Mouse (Mus musculus) limb, embryonic 13.5 days (tissue): Measurements from ENCODE around the gene Scyl2. TPM values are rescaled to one million over a fixed set of nuclear protein-coding genes. Genes with fewer than 3 reads are reported as not detected.

Experiments
- ATAC-seq: fragments of 200-750 bp; cut with Nextera tagmentation; 2 replicates; pipeline ENCODE4 v1.8.0; 2017; ENCODE audit warnings: low read depth, moderate number of reproducible peaks, moderate TSS enrichment; ENCODE audit not compliant: low FRiP score
- H3K27ac ChIP-seq: fragments of 300-500 bp; sonication (generic); 2 replicates; pipeline ENCODE4 v1.5.1; 2015; ENCODE audit warnings: inconsistent platforms, mild to moderate bottlenecking, moderate library complexity
- H3K27me3 ChIP-seq: fragments of 300-500 bp; sonication (generic); 2 replicates; pipeline ENCODE4 v1.6.1; 2015; ENCODE audit warnings: mild to moderate bottlenecking, inconsistent platforms
- H3K36me3 ChIP-seq: fragments of 300-500 bp; sonication (generic); 2 replicates; pipeline ENCODE4 v1.6.1; 2015; ENCODE audit warnings: inconsistent platforms, mild to moderate bottlenecking, moderate library complexity
- H3K4me1 ChIP-seq: fragments of 300-500 bp; sonication (generic); 2 replicates; pipeline ENCODE4 v1.6.1; 2015; ENCODE audit warnings: inconsistent platforms
- H3K4me2 ChIP-seq: fragments of 300-500 bp; sonication (generic); replicated peaks from 2 replicates; pipeline ENCODE4 v1.6.1; 2015; ENCODE audit warnings: inconsistent platforms, mild to moderate bottlenecking, moderate library complexity
- H3K4me3 ChIP-seq: fragments of 300-500 bp; sonication (generic); 2 replicates; pipeline ENCODE4 v1.5.1; 2015; ENCODE audit warnings: moderate library complexity, mild to moderate bottlenecking, inconsistent platforms
- H3K9ac ChIP-seq: fragments of 300-500 bp; sonication (generic); 2 replicates; pipeline ENCODE4 v1.6.1; 2015; ENCODE audit warnings: mild to moderate bottlenecking, inconsistent platforms
- H3K9me3 ChIP-seq: fragments of 300-500 bp; sonication (generic); 2 replicates; pipeline ENCODE4 v1.6.1; 2016; ENCODE audit warnings: inconsistent platforms
- WGBS: fragments of 180-500 bp; shearing (Covaris S2); methylation state at CpG from one replicate; pipeline ENCODE4 v1.1.7; 2015; 5-methylcytosine and 5-hydroxymethylcytosine counted together
- polyA plus RNA-seq: library from polyadenylated mRNA; unstranded; fragments of >200 nt; fragmentation: Nextera tagmentation; extraction: Ambion mirVana; gene quantifications from 2 replicates; pipeline ENCODE4 v1.2.1, GENCODE M21; 2015

Scyl2 gene
- 7.4 and 8.0 TPM in 2 replicates for polyA plus RNA-seq

DNA sequence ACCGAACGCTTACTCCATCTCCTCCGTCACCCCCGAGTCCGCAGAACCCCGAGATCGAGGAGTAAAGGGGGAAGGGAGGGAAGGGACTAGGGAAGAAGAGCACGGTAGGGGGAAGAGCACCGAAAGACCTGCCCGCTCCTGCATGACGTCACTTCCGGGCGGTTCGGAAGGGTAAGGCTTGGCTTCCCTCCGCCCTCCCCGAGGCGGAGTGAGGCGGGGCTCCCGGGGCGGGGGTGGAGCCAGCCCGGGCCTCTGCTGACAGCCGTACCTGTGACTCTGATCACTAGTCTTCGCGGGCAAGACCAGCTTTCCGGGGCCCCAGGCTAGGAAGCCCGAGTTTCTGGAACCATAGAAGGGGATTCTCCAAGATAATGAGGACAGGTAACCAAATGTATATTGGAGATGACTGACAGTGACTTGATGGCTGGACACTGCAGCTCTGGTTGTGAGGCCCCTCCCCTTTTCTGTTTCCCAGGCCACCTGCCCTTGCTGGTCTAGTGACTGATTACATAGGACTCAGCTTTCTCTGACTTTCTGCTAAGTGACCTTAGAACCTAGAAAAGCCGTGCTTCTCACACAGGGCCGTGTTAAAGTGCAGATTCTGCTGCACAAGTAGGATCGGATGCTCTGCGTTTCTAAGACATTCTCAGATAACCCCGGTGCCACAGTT is at the start of gene Scyl2:
TSS of gene Scyl2 (minus strand) at position 147 of the 670 bp plus-strand sequence.
- peak within 1 kb of the TSS; percentile 55; the same call in 1 of the 2 replicates for H3K27ac ChIP-seq
- no peaks in the 10 kb centered on the region for H3K27me3 ChIP-seq
- H3K4me3 ChIP-seq: peak within 1 kb of the TSS; percentile 97
- peak within 1 kb of the TSS; percentile 86 for H3K4me2 ChIP-seq
- H3K36me3 ChIP-seq: peaks cover 3% of the 10 kb centered on the region; the same call in 1 of the 2 replicates
- H3K9ac ChIP-seq: peak within 1 kb of the TSS; percentile 94
- no peaks in the 10 kb centered on the region for H3K9me3 ChIP-seq
- 6% methylated on average over 28 of the region's 31 CpGs for WGBS
- peaks cover 14% of the 10 kb centered on the region for H3K4me1 ChIP-seq
- peak; percentile 98 for ATAC-seq

DNA sequence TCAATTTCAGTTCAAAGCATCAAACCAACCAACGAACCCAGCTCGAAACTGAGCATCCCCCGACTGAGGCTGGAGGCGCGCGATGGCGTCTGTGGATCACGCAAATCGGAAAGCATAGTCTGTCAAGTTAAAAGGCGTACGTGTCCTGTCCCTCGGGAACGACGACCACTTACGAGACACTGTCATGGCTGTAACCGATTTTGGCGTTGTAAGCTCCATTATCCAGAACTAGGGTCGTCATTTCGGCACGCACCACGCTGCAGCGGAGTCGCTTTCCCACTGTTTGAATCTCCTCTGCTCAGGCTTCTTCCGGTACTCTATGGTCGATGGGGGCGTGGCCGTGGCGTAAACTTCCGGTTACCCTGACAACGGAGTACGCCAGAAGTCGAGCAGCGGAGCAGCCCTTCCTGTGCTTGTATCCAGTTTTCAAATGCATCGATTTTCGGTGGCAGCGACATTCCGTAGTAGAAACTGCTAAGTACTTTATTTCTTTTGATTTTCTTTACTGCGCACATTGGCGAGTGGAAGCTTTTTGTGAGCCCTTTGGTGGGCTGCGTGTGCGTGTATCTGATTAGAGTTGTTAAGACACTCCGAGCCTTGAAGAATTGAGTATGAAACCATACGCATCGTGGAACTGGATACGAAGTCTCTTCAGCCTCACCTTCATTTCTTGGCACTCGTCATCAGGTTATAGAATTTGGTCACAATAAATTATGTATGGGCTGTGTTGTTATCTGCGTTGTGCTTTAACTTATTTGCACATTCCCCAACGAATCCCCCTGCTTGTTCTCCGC is 46.1 kb upstream of the Scyl2 start, which contains the start of gene Actr6:
TSS of gene Actr6 (minus strand) at position 295 of the 794 bp plus-strand sequence.
- H3K4me3 ChIP-seq: peak within 1 kb of the TSS; percentile 69
- H3K27me3 ChIP-seq: no peaks in the 10 kb centered on the region
- H3K36me3 ChIP-seq: peaks cover under 1% of the 10 kb centered on the region; the same call in 1 of the 2 replicates
- peaks cover 15% of the 10 kb centered on the region for H3K4me1 ChIP-seq
- peak within 1 kb of the TSS; percentile 72 for H3K4me2 ChIP-seq
- WGBS: 1% methylated on average over 49 of the region's 49 CpGs
- H3K27ac ChIP-seq: peak within 1 kb of the TSS; percentile 48; the same call in 1 of the 2 replicates
- H3K9me3 ChIP-seq: no peaks in the 10 kb centered on the region
- ATAC-seq: peak; percentile 99
- peak within 1 kb of the TSS; percentile 72 for H3K9ac ChIP-seq

DNA sequence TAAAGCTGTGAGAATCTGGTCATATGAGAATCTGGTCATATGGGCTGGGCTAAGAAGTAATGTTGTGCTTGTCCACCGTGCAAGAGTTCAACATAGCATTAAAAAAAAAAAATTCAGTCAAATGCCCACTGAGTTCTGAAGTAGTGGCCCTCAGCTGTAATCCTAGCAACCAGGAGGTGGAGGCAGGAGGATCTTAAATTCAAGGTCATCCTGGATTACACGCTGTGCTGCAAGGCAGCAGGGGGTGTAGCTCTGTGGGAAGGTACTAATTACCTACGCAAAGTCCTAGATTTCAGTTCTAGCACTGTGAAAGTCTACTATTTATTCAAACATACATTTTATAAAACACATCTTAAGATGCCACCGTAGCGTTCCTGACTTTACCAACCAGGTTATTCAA is 45.3 kb upstream of the Scyl2 start:
- ATAC-seq: no peak
- Histone ChIP-seq H3K27ac (0 out of 2 replicates have a peak overlapping the region, but pooled peaks have one; percentile 48), H3K9me3 (no peaks in the 10 kb centered on the region), H3K4me1 (peaks cover 15% of the 10 kb centered on the region), H3K27me3 (no peaks in the 10 kb centered on the region), H3K36me3 (peaks cover 6% of the 10 kb centered on the region), H3K9ac (peak overlapping the region; percentile 72), H3K4me3 (peak overlapping the region; percentile 69), H3K4me2 (peak overlapping the region; percentile 72)
- WGBS: 13% methylated on average over 5 of the region's 5 CpGs

DNA sequence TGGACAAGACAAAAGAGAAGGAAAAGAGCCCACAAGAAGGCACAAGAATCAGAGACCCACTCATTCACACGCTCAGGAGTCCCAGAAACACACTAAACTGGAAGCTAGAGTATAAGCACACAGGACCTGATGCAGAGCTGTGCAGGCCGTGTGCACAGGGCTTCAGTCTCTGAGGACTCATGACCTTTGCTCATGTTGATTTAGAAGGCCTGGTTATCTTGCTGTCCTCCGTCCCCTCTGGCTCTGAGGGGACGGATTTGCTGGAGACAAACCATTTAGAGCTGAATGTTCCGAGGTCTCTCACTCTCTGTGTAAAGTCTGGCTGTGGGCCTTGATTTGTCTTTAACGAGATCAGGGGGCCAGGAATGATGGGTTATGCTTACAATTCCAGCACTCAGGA is 44.3 kb upstream of the Scyl2 start:
- Histone ChIP-seq H3K36me3 (peaks cover 15% of the 10 kb centered on the region), H3K9ac (no peak overlapping the region), H3K4me1 (peaks cover 15% of the 10 kb centered on the region), H3K4me3 (no peak overlapping the region), H3K27me3 (no peaks in the 10 kb centered on the region), H3K27ac (no peak overlapping the region), H3K4me2 (no peak overlapping the region), H3K9me3 (no peaks in the 10 kb centered on the region)
- no peak for ATAC-seq
- WGBS: 86% methylated on average over 6 of the region's 6 CpGs

DNA sequence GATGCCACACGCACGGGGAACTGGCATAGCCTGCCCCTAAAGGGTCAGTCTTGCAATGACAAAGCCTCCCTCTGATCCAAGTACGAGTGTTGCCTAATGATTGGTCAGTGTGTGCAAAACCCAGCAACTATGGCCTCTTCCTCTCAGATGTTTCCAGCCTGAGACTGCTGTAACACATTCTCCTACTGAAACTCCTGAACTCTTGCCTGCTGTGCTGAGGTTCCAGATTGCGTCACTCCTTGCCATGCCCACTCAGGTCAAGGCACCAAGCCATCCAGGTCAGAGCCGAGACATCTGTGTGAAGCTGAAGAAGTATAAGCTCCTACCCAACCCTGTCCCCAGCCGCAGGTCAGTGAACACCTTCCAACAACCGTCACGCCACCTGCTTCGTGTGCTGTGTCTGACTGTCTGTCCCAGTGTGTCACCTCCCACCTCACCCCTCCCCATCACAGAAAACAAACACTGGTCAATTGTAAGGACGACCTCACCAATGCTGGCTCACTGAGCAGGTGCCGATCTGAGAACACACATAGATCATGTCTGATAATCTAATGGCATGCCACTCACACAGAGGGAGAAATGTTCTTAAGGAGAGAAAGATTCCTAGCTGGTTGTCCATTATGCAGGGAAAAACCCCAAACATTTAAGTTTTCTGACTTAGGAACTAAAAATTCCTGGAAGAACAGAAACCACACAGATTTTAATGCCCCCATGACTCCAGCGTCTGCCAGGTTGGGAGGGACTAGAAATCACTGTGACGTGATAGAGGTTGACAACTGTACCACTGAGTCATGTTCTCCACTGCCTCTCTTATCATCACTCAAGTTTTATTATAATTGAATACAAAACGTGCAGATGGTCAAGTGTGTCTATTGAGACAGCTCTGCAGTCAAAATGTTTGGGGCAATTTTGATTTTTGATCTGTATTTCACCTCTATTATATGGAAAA is 36.4 kb upstream of the Scyl2 start:
- no peak overlapping the region for H3K4me2 ChIP-seq
- no peaks in the 10 kb centered on the region for H3K4me1 ChIP-seq
- no peak overlapping the region for H3K9ac ChIP-seq
- ATAC-seq: no peak
- peaks cover 63% of the 10 kb centered on the region for H3K36me3 ChIP-seq
- H3K4me3 ChIP-seq: no peak overlapping the region
- 89% methylated on average over 14 of the region's 14 CpGs for WGBS
- no peak overlapping the region for H3K27ac ChIP-seq
- no peaks in the 10 kb centered on the region for H3K27me3 ChIP-seq
- H3K9me3 ChIP-seq: no peaks in the 10 kb centered on the region

DNA sequence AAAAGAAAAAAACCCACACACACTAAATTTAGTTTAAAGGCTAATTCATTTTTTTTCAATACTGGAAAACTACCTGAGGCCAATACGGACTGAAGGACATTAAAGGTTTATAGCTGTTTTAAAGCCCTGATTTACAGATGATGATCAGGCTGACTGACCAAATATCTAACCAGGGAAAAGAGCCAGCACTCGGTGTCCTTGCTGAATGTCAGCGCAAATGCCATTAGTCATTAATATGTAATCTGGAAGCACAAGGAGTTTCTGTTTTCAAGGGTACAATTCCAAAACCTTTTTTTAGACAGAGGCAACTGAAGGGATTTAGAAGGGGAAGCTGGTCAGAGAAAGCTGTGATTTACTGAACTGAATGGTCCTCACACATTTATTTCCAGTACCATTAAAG is 34.7 kb upstream of the Scyl2 start:
- Histone ChIP-seq H3K9ac (no peak overlapping the region), H3K27ac (no peak overlapping the region), H3K4me2 (no peak overlapping the region), H3K9me3 (no peaks in the 10 kb centered on the region), H3K4me1 (no peaks in the 10 kb centered on the region), H3K36me3 (peaks cover 59% of the 10 kb centered on the region), H3K4me3 (no peak overlapping the region), H3K27me3 (no peaks in the 10 kb centered on the region)
- no peak for ATAC-seq
- WGBS: 86% methylated on average over 3 of the region's 3 CpGs

DNA sequence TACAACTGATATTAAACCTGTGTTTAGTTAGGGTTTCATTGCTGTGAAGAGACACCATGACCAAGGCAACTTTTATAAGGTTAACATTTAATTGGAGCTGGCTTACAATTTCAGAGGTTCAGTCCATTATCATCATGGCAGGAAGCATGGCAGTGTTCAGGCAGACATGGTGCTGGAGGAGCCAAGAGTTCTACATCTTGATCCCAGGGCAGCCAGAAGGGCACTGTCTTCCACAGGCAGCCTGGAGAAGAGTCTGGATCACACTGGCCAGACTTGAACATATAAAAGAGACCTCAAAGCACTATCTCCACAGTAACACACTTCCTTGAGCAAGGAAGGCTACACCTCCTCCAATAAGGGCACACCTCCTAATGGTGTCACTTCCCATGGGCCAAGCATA is 34.2 kb upstream of the Scyl2 start:
- no peaks in the 10 kb centered on the region for H3K4me1 ChIP-seq
- no peak overlapping the region for H3K27ac ChIP-seq
- H3K4me3 ChIP-seq: no peak overlapping the region
- H3K9ac ChIP-seq: no peak overlapping the region
- peaks cover 60% of the 10 kb centered on the region for H3K36me3 ChIP-seq
- no peak for ATAC-seq
- H3K9me3 ChIP-seq: no peaks in the 10 kb centered on the region
- H3K4me2 ChIP-seq: no peak overlapping the region
- no peaks in the 10 kb centered on the region for H3K27me3 ChIP-seq

DNA sequence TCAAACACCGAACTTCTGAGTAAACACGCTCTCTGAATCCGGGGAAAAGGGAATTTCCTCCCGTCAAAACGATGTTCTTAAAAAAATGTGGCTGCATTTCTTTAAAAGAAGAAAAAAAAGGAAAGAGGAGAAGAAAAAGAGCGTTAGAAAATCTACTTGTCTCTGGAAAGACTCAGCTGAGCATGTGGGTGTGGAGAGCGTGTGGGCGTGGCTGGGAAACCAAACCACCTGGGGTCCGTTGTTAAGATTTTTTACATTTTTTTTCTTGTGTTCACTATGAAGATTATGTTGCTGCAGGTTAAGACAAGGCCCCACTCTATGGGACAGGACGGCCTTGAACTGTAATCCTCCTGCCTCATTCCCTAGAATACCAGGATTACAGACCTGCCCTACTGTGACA is 28.8 kb upstream of the Scyl2 start:
- H3K27ac ChIP-seq: no peak overlapping the region
- 81% methylated on average over 10 of the region's 10 CpGs for WGBS
- H3K27me3 ChIP-seq: no peaks in the 10 kb centered on the region
- H3K4me3 ChIP-seq: no peak overlapping the region
- no peak overlapping the region for H3K4me2 ChIP-seq
- no peak overlapping the region for H3K9ac ChIP-seq
- no peaks in the 10 kb centered on the region for H3K4me1 ChIP-seq
- H3K9me3 ChIP-seq: no peaks in the 10 kb centered on the region
- peaks cover 63% of the 10 kb centered on the region for H3K36me3 ChIP-seq
- no peak for ATAC-seq

DNA sequence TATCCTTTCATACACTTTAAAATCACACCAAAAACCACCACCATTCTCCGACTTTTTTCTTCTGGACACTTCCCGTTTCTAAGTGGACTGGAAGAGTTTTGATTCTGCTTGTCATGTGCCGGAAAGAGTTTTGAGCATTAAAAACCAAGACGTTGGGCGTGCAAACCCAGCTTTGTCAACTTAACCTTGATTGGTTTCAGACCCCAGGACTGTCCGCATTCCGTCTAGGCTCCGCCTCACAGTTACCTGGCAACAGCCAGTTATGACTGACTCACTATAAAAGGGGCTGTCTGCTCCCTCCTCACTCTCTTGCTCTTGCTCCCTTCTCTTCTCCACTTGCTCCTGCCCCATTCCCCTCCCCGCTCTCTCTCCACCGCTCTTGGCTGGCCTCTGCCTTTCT is 22.6 kb upstream of the Scyl2 start:
- peak overlapping the region; percentile 51 for H3K4me2 ChIP-seq
- ATAC-seq: peak; percentile 82

DNA sequence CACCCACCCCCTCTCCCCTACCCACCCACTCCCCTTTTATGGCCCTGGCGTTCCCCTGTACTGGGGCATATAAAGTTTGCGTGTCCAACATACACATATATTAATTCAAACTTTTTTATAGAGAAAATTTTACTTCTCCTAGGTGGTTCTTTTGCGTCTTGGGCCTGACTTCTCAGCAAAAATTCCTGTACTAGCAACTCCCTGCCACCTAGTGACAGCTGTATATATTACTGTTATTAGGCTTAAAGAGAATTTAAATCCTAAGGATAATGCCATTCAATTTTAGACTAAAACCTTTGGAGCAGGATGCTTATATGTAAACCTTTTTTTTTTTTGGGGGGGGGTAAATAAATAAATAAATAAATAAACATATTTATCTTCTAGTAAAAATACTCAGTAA is 21.3 kb upstream of the Scyl2 start:
- no peak for ATAC-seq
- Histone ChIP-seq H3K9ac (no peak overlapping the region), H3K9me3 (no peaks in the 10 kb centered on the region), H3K36me3 (peaks cover 11% of the 10 kb centered on the region), H3K27me3 (no peaks in the 10 kb centered on the region), H3K27ac (no peak overlapping the region), H3K4me2 (no peak overlapping the region), H3K4me1 (peaks cover 6% of the 10 kb centered on the region), H3K4me3 (no peak overlapping the region)
- WGBS: 83% methylated on average over 3 of the region's 3 CpGs

More for the DNA sequence above, 22.6 kb upstream of the Scyl2 start:
- H3K27ac ChIP-seq: no peak overlapping the region
- peak overlapping the region; percentile 20 for H3K4me3 ChIP-seq
- WGBS: 29% methylated on average over 10 of the region's 10 CpGs
- peaks cover 6% of the 10 kb centered on the region for H3K4me1 ChIP-seq
- H3K9me3 ChIP-seq: no peaks in the 10 kb centered on the region
- no peak overlapping the region for H3K9ac ChIP-seq
- H3K36me3 ChIP-seq: peaks cover 23% of the 10 kb centered on the region
- no peaks in the 10 kb centered on the region for H3K27me3 ChIP-seq

DNA sequence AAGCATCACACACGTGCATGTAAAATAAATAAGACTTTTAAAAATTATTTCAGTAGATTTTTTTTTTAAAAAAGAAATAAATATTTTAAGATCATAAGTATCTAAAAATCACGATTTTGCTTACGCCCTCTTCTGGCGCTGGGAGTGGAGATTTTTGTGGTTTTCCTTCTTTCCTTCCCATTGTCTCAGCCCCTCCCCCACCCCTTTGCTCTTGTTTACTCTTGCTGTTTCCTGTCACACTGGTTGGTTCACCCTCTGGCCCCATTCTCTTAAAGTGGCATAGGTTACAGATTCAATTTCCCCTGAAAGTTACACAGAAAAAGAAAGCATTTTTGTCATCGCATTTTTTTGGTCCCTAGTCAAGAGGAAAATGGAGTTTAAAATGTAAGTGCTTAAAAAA is 17.0 kb upstream of the Scyl2 start:
- Histone ChIP-seq H3K9ac (no peak overlapping the region), H3K9me3 (no peaks in the 10 kb centered on the region), H3K4me3 (no peak overlapping the region), H3K27ac (no peak overlapping the region), H3K36me3 (no peaks in the 10 kb centered on the region), H3K27me3 (no peaks in the 10 kb centered on the region), H3K4me1 (no peaks in the 10 kb centered on the region), H3K4me2 (no peak overlapping the region)
- WGBS: 60% methylated on average over 5 of the region's 5 CpGs
- no peak for ATAC-seq
